Mouse (Mus musculus) embryonic fibroblast, embryonic 13.5 days (primary cell): ENCODE data around the gene Ttc14. TPM values are rescaled to one million over a fixed set of nuclear protein-coding genes. Genes with fewer than 3 reads are reported as not detected.

ENCODE experiments used
- H3K27ac ChIP-seq: 2 replicates; pipeline ENCODE4 v1.5.1; 2012; ENCODE audit warnings: low read length, control low read depth, inconsistent platforms; ENCODE audit not compliant: insufficient read depth
- H3K4me1 ChIP-seq: 2 replicates; pipeline ENCODE4 v1.6.1; 2011; ENCODE audit warnings: low read length; ENCODE audit not compliant: control insufficient read depth, insufficient read depth
- H3K4me3 ChIP-seq: 2 replicates; pipeline ENCODE4 v1.5.1; 2011; ENCODE audit warnings: mild to moderate bottlenecking, control low read depth, low read length; ENCODE audit not compliant: insufficient read depth
- CTCF ChIP-seq: IDR thresholded peaks from 2 replicates; pipeline ENCODE4 v1.5.1; 2011; ENCODE audit warnings: mild to moderate bottlenecking, control low read depth, low read length, moderate library complexity, borderline replicate concordance; ENCODE audit not compliant: insufficient read depth
- POLR2A ChIP-seq: IDR thresholded peaks from 2 replicates; pipeline ENCODE4 v1.6.1; 2011; ENCODE audit warnings: low read depth, mild to moderate bottlenecking, control low read depth, low read length, moderate library complexity
- polyA plus RNA-seq: library from polyadenylated mRNA; stranded (reverse); fragments of >200 nt; gene quantifications from 2 replicates; pipeline ENCODE4 v1.2.4, GENCODE M21; 2011; ENCODE audit warnings: low read depth; ENCODE audit not compliant: missing spikeins, insufficient read length

The Ttc14 gene
- polyA plus RNA-seq, result 60.5 and 63.4 TPM in 2 replicates

DNA sequence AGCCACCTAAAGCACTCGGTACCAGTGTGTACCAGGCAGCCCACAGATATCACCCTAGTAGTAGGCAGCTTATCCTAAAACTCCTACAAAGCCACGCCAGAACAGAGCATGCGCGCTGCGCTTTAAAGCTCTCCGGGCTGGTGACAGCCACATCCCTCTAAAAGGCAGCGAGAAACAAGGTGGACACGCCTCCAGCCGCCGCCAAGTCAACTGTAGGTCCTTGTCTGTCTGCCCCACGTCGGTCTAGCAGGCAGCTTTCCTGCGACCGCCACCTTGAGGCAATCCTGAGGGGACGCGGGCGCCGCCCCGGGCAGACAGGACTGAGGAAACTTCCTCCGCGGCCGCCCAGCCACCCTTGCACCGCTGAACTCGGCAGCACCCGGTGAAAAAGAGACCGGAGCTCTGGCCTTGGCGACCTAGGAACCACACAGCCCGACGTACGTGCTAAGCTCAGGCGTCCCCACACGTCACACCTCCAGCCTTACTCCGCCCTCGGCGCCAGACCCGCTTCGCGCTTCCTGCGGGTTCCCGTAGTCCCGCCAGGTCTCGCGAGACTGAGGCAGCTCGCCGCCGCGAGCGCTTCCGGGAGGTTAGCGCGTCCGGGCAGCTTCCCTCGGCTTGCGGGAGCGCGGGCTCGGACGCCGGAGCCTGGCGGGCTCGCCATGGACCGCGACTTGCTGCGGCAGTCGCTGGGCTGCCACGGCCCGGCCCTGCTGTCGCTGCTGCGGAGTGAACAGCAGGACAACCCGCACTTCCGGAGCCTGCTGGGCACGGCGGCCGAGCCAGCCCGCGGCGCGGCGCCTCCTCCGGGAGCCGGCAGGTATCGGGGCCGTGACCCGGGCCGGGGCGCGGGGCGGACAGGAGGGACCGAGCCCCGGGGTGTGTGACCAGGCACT lies at the start of gene Ttc14:
Gene Ttc14 (plus strand): TSS at position 216 of the 896 bp plus-strand sequence.
- Histone ChIP-seq H3K27ac (peak within 1 kb of the TSS; percentile 92), H3K4me1 (no peaks in the 10 kb centered on the region), H3K4me3 (peak within 1 kb of the TSS; percentile 100)
- TF ChIP-seq POLR2A, result peak; percentile 70
- TF ChIP-seq CTCF, result 0 out of 2 replicates have a peak, but pooled peaks have one; percentile 6

DNA sequence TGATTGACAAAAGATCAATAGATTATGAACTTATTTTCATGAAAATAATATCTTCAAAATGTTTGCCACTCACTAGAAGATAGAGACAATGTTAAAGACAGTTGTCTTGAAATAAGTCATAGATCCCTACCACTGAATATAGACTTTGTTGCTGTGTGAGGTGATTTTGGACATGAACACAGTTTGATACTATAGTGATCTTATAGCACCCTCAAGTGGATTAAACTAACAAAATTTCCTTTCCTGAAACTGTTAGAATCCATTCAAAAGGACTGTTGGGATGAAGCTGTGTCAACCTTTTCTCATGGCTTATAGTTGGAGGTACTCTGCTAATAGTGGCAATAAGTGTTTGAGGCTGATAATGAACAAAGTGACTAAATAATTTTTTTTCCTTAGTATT lies 8.7 kb upstream of the Ttc14 start:
- TF ChIP-seq CTCF (no peak), POLR2A (no peak)
- Histone ChIP-seq H3K27ac (no peak overlapping the region), H3K4me3 (no peak overlapping the region), H3K4me1 (no peaks in the 10 kb centered on the region)

DNA sequence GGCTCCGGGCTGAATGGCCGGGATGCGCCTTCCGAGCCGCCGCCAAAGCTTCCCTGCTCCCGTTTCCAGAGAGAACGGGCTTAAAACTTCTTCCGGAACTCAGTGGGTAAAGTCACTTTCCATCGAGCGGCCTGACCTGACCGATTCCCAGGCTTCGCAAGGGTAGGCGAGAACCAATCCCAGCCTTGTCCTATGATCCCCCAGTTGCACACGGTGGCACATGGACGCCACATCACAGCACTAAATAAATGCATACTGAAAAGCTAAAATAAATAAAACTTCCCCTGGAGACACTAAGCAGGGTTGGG lies 835 bp downstream of the Ttc14 start:
- TF ChIP-seq POLR2A, result no peak
- no peak for TF ChIP-seq CTCF
- peak overlapping the region; percentile 100 for H3K4me3 ChIP-seq
- peak overlapping the region; percentile 64 for H3K27ac ChIP-seq
- no peaks in the 10 kb centered on the region for H3K4me1 ChIP-seq

DNA sequence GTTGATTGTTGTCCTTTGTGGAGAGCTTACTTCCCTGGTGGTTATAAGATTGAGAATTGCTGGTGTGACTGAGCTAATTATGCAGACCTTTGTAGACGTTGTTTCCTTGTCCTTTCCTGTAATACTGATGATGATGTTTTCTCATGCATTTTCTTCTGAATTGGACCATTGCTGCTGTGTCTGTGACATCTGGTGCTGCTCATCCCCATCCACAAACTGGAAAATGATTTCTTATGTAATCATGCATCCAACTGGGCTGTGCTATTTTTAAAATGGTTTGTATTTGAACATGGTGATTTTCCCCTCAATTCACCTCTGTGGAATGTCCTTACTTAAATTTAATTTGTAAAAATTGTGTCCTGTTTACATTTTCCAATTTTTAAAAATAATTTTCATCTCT lies 7.5 kb downstream of the Ttc14 start:
- no peak overlapping the region for H3K4me3 ChIP-seq
- no peak overlapping the region for H3K27ac ChIP-seq
- no peak for TF ChIP-seq CTCF
- no peak for TF ChIP-seq POLR2A
- H3K4me1 ChIP-seq, result no peaks in the 10 kb centered on the region

DNA sequence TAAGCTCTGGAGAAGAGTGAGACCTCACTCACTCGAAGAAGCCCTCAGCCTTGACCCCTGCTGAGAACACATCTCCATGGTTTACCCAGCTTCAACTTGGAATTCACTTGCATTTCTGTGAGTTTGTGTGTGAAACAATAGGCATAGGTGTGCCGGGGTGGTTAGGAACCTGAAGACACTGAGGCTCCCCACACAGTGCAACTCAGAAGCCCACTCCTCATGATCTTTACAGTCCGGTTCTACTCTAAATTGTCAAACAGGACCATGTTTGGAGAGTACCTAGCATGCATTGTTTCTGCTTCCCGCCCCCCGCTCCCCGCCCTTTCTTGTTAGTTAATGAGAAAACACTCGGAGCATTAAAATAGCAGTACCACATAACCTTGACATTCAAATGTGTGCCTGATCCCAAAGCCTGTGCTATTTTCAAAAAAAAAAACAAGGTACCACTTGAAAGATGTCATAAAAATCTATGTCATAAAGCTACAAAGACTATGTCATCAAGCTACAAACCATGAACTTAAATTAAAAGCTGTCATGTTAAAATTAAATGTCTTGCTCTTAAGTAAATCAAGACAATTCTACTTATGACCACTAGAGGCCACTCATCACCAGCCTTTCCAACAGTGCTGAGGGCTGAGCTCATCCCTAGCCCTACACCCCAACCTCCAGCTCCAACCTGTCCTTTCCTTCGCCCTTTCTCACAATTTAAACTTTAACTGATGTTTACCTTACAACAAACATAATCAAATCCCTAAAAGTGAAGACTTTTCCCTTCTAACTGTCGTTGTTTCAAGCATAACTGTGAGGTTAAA lies 24.7 kb downstream of the Ttc14 start:
- Histone ChIP-seq H3K4me3 (no peak overlapping the region), H3K4me1 (no peaks in the 10 kb centered on the region), H3K27ac (no peak overlapping the region)
- TF ChIP-seq CTCF, result peak; percentile 64; the same call in 1 of the 2 replicates
- no peak for TF ChIP-seq POLR2A

DNA sequence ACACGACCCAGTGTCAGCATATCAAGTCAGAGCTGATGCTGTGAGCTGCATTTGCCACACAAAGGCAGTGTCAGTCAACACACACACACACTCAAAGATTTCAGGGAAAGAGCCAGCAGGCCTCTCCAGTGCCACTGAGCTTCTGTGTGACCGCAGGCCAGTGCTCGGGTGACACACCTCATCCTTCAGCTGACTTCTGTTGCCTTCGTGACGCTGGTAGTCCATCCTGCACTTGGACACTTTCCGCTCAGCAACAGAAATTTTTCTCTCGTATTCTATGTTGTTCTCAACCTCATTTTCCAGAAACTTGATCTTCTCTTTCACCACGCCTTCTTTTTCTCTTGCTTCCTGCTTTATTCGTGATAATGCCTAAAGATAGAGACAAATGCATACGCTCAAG lies 32.7 kb downstream of the Ttc14 start:
- Histone ChIP-seq H3K4me1 (no peaks in the 10 kb centered on the region), H3K4me3 (no peak overlapping the region), H3K27ac (no peak overlapping the region)
- TF ChIP-seq CTCF, result no peak
- TF ChIP-seq POLR2A, result no peak

DNA sequence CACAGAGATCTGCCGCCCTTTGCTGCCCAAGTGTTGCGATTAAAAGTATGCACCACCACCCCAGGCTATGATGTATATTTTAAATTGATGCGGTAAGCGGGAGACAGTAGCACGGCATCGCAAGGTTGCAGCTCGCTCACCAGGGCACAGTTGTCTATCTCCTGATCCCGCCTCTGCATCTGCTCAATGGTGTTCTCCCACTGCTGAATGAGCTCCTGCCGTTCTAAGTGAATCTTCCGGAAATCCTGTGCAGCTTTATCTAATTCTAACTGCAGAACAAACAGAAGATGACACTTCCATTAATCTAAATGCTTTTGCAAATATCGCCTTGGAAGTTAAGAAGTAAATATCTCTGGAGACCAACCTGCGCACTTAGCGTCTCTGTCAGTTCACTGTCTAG lies 36.9 kb downstream of the Ttc14 start:
- H3K27ac ChIP-seq, result no peak overlapping the region
- H3K4me3 ChIP-seq, result no peak overlapping the region
- no peaks in the 10 kb centered on the region for H3K4me1 ChIP-seq
- TF ChIP-seq POLR2A (no peak), CTCF (no peak)

DNA sequence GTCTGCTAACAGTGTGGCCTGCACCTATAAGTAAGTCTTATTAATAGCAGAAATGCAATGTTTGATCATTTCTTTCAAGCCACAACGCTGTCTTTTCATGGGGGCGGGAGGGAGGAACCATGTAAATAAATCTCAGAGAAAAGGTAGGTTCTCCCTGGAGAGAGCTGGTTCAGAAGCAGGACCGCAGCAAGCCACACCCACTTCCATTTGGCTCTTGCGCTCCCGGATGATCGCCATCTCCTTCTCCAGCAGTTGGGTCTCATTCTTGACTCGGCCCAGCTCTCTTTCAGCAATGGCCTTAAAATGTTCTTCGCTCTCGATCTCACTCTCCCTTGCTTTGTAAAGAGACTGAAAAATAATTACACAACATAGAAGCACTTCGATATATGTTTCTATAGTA lies 39.2 kb downstream of the Ttc14 start:
- no peaks in the 10 kb centered on the region for H3K4me1 ChIP-seq
- TF ChIP-seq CTCF, result no peak
- TF ChIP-seq POLR2A, result no peak
- no peak overlapping the region for H3K4me3 ChIP-seq
- no peak overlapping the region for H3K27ac ChIP-seq

DNA sequence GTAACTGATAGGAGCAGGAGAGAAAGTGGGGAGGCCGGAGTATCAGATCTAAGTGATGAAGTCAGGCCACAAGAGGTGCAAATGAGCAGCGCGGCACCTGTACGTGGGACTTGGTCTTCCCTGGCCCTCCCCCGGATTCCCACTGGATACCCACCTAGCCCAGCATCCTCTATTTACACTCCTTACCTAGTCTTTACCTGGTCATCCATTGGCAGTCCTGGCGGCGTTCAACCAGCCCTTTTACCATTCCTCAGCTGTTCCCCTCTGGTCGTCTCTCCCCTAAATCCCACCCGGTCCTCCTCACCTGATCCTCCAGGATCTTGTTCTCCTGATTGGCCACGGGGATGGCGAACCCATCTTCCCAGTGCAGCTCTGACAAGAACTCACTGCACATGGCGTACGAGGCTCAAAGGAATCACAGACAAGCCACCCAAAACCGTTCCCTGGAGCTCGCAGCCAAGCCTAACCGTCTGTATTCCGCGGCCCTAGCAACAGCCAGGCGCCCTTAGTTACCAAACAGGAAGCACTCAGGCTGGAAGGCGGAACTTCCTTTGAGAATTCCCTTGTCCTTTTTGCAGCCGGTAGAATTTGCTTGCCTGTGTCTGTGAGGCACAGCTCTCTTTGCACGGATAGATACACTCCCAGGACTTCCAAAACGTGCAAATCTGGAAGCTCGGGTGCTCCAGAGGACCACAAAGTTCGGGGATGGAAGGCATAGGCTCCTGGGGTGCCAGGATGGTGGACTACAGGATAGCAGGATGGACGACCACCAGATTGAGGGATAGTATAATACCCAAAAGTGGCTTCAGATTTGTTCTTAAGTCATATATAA lies 44.4 kb downstream of the Ttc14 start, which contains the start of gene Ccdc39:
Gene Ccdc39 (minus strand): TSS at position 510 of the 832 bp plus-strand sequence.
- TF ChIP-seq CTCF (no peak), POLR2A (peak; percentile 76)
- Histone ChIP-seq H3K4me3 (peak within 1 kb of the TSS; percentile 57), H3K27ac (no peak within 1 kb of the TSS), H3K4me1 (no peaks in the 10 kb centered on the region)
